Mouse (Mus musculus): Measurements from ENCODE around the gene Xylb. TPM values are rescaled to one million over a fixed set of nuclear protein-coding genes. Genes with fewer than 3 reads are reported as not detected.
"Not testable (repeated sequence)": the region's sequence is repeated elsewhere in the genome, so short reads cannot be mapped to it uniquely, and the experiment has no call there.

Xylb gene
- polyA plus RNA-seq, 1 experiment from 2014 or later: 2.2 TPM

DNA sequence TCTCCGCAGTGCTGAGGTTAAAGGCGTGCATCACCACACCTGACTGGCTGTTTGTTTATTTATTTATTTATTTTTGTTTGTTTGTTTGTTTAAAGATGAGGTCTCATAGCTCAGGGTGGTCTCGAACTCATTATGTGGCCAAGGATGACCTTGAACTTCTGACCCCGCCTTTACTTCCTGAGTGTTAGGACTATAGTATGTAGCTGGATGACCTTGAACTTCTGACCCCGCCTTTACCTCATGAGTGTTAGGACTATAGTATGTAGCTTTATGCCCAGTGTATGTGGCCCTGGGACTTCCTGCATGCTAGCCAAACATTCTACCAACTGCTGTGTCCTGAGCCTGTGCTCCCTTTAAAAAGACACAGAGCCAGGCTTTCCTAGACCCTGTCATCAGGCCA lies 4.2 kb downstream of the Xylb start:
- TF ChIP-seq CTCF (IDR thresholded peaks at IDR 0.05) (no peak), EP300 (IDR thresholded peaks at IDR 0.05) (no peak)
- H3K27ac ChIP-seq (ENCODE audit: low read length): no peak overlapping the region
- no peaks in the 10 kb centered on the region for H3K9me3 ChIP-seq (ENCODE audit: low read length)
- H3K4me2 ChIP-seq (replicated peaks; ENCODE audit: low read depth, low read length): no peak overlapping the region
- H3K4me3 ChIP-seq (ENCODE audit: low read depth, low read length): no peak overlapping the region
- no peaks in the 10 kb centered on the region for H3K27me3 ChIP-seq (replicated peaks; ENCODE audit: insufficient read depth, low read length)
- 89% methylated on average over 5 of the region's 5 CpGs for WGBS
- H3K36me3 ChIP-seq (ENCODE audit: insufficient read depth, low read length): no peaks in the 10 kb centered on the region
- DNase-seq (ENCODE audit: low spot score) (no peak), ATAC-seq (no peak)
- no peaks in the 10 kb centered on the region for H3K4me1 ChIP-seq (ENCODE audit: insufficient read depth, low read depth, low read length)
- H3K9ac ChIP-seq (replicated peaks; ENCODE audit: low read depth): no peak overlapping the region

DNA sequence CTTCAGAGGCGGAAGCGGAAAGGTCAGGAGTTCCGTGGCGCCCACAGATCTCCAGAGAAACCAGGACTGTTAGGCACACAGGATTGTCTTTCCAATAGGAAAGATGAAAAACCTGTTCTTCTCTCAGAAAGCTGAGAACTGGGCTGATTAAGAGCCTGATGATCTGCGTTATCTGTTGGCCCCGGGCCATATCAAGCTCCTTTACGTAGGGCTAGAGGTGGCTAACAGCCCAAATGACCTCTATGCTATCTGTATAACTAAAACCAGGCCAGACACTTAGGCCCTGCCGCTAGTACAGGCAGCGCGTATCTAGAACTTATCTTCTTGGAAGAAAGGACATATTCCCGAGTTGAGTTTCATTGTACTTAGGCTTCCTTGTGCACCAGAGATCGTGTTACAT lies 6.0 kb downstream of the Xylb start:
- Histone ChIP-seq H3K4me1 (ENCODE audit: insufficient read depth, low read depth, low read length) (no peaks in the 10 kb centered on the region), H3K4me2 (replicated peaks; ENCODE audit: low read depth, low read length) (no peak overlapping the region), H3K9me3 (ENCODE audit: low read length) (no peaks in the 10 kb centered on the region), H3K27me3 (replicated peaks; ENCODE audit: insufficient read depth, low read length) (no peaks in the 10 kb centered on the region), H3K27ac (ENCODE audit: low read length) (no peak overlapping the region), H3K4me3 (ENCODE audit: low read depth, low read length) (no peak overlapping the region), H3K36me3 (ENCODE audit: insufficient read depth, low read length) (no peaks in the 10 kb centered on the region), H3K9ac (replicated peaks; ENCODE audit: low read depth) (no peak overlapping the region)
- TF ChIP-seq CTCF (IDR thresholded peaks at IDR 0.05): no peak
- TF ChIP-seq EP300 (IDR thresholded peaks at IDR 0.05): no peak
- ATAC-seq: no peak
- 73% methylated on average over 12 of the region's 12 CpGs for WGBS
- no peak for DNase-seq (ENCODE audit: low spot score)

DNA sequence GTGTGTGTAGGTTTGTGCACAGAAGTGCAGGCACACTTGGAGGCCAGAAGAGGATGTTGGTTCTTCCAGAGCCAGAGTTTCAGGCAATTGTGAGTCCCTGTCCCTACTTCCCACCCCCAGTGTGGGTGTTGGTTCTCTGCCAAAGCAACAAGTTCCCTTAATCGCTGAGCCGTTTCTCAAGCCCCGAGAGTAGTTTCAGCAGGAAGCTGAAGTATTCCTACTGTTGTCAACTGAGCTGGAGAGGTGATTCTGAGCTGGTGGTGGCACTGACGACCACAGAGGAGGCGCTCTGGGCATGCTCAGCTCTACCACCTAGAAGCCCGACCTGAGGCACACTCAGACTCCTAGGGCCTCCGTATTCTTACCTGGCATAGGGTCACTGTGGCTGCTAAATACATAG lies 8.1 kb downstream of the Xylb start, which contains the start of gene Slc22a14:
Gene Slc22a14, minus strand, starts transcription at position 270 of the 400 bp plus-strand sequence.
- Histone ChIP-seq H3K4me3 (ENCODE audit: low read depth, low read length) (no peak within 1 kb of the TSS), H3K4me2 (replicated peaks; ENCODE audit: low read depth, low read length) (no peak within 1 kb of the TSS), H3K9ac (replicated peaks; ENCODE audit: low read depth) (no peak within 1 kb of the TSS), H3K27ac (ENCODE audit: low read length) (no peak within 1 kb of the TSS), H3K4me1 (ENCODE audit: insufficient read depth, low read depth, low read length) (no peaks in the 10 kb centered on the region), H3K27me3 (replicated peaks; ENCODE audit: insufficient read depth, low read length) (no peaks in the 10 kb centered on the region), H3K9me3 (ENCODE audit: low read length) (no peaks in the 10 kb centered on the region), H3K36me3 (ENCODE audit: insufficient read depth, low read length) (no peaks in the 10 kb centered on the region)
- no peak for TF ChIP-seq CTCF (IDR thresholded peaks at IDR 0.05)
- TF ChIP-seq EP300 (IDR thresholded peaks at IDR 0.05): no peak
- WGBS: 39% methylated on average over 7 of the region's 7 CpGs
- ATAC-seq (no peak), DNase-seq (ENCODE audit: low spot score) (peak; percentile 28)

DNA sequence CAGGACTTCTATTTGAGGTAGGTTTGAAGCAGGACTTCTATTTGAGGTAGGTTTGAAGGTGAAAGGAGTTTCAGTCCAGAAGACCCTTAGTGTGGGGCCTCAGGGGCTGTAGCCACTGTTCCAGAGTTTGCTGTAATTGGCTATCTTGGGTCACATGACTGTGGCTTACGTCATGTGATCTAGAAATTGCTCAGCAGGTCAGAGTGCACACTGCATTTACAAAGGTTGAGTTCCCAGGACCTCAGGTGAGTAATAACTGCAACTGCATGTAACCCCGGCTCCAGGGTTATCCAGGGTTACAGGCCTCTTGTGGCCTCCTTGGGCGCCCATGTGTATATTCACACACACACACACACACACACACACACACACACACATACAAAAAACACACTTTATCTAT lies 11.2 kb downstream of the Xylb start:
- TF ChIP-seq EP300 (IDR thresholded peaks at IDR 0.05) (no peak), CTCF (IDR thresholded peaks at IDR 0.05) (no peak)
- Histone ChIP-seq H3K9ac (replicated peaks; ENCODE audit: low read depth) (no peak overlapping the region), H3K4me3 (ENCODE audit: low read depth, low read length) (no peak overlapping the region), H3K9me3 (ENCODE audit: low read length) (no peaks in the 10 kb centered on the region), H3K4me2 (replicated peaks; ENCODE audit: low read depth, low read length) (no peak overlapping the region), H3K27me3 (replicated peaks; ENCODE audit: insufficient read depth, low read length) (no peaks in the 10 kb centered on the region), H3K27ac (ENCODE audit: low read length) (no peak overlapping the region), H3K36me3 (ENCODE audit: insufficient read depth, low read length) (no peaks in the 10 kb centered on the region), H3K4me1 (ENCODE audit: insufficient read depth, low read depth, low read length) (no peaks in the 10 kb centered on the region)
- 94% methylated on average over 3 of the region's 3 CpGs for WGBS
- no peak for ATAC-seq
- no peak for DNase-seq (ENCODE audit: low spot score)

DNA sequence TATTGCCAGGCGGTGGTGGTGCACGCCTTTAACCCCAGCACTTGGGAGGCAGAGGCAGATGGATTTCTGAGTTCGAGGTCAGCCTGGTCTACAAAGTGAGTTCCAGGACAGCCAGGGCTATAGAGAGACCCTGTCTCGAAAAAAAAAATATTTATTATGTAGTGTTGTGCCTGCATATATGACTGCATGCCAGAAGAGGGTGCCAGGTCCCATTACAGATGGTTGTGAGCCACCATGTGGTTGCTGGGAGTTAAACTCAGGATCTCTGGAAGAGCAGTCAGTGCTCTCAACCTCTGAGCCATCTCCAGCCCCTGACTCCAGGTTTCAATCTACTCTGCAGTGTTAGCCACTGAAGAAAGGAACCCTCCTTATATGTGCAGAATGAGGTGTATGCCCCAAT lies 13.6 kb downstream of the Xylb start:
- ATAC-seq; H3K9ac ChIP-seq (replicated peaks; ENCODE audit: low read depth); H3K9me3 ChIP-seq (ENCODE audit: low read length); DNase-seq (ENCODE audit: low spot score); H3K27me3 ChIP-seq (replicated peaks; ENCODE audit: insufficient read depth, low read length); H3K4me3 ChIP-seq (ENCODE audit: low read depth, low read length); H3K4me1 ChIP-seq (ENCODE audit: insufficient read depth, low read depth, low read length); H3K4me2 ChIP-seq (replicated peaks; ENCODE audit: low read depth, low read length); H3K36me3 ChIP-seq (ENCODE audit: insufficient read depth, low read length); H3K27ac ChIP-seq (ENCODE audit: low read length): not testable (repeated sequence)
- peak; percentile 25; the same call in 1 of the 2 replicates for TF ChIP-seq CTCF (IDR thresholded peaks at IDR 0.05)
- WGBS: 86% methylated on average over 4 of the region's 4 CpGs

DNA sequence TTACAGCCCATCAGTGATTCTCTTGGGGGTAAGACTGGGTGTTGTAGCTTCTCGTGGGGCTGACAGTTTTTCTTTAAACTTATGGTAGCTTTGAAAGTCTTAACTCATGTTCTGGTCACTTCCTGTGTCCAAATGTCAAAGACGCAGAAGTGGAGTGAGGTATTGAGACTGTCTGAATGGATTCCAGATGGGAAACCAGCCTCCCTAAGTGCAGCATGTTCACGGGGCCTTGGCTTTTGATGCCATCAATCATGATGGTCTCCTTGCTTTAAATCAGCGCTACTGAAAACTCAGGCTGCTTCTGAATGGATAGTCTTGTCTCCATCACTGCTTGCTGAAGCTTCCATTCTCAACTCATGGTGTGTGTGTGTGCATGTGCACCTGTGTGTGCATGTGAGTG lies 14.1 kb downstream of the Xylb start:
- H3K4me3 ChIP-seq (ENCODE audit: low read depth, low read length): no peak overlapping the region
- TF ChIP-seq EP300 (IDR thresholded peaks at IDR 0.05): no peak
- no peak for TF ChIP-seq CTCF (IDR thresholded peaks at IDR 0.05)
- no peaks in the 10 kb centered on the region for H3K4me1 ChIP-seq (ENCODE audit: insufficient read depth, low read depth, low read length)
- WGBS: 60% methylated on average over 4 of the region's 4 CpGs
- DNase-seq (ENCODE audit: low spot score) (no peak), ATAC-seq (no peak)
- no peak overlapping the region for H3K27ac ChIP-seq (ENCODE audit: low read length)
- H3K27me3 ChIP-seq (replicated peaks; ENCODE audit: insufficient read depth, low read length): no peaks in the 10 kb centered on the region
- H3K9me3 ChIP-seq (ENCODE audit: low read length): no peaks in the 10 kb centered on the region
- H3K36me3 ChIP-seq (ENCODE audit: insufficient read depth, low read length): no peaks in the 10 kb centered on the region
- H3K9ac ChIP-seq (replicated peaks; ENCODE audit: low read depth): no peak overlapping the region
- H3K4me2 ChIP-seq (replicated peaks; ENCODE audit: low read depth, low read length): no peak overlapping the region

DNA sequence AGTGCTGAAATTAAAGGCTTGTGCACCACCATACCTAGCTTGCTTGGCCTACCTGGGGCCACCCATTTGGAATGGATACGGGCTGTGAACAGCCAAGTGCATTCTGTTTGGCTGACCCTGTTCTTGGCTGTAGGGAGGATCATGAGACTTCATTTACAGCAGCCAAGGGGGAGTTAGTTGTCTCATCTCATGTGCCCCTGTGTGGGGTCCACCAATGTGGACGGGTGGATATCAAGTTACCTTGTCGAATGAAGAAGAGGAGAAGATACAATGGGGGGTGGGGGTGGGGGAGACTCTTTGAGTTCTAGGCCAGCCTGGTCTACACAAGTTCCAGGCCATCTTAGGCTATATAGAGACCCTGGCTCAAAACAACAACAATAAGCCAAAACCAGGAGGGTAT lies 17.8 kb downstream of the Xylb start:
- ATAC-seq (no peak), DNase-seq (ENCODE audit: low spot score) (no peak)
- H3K4me3 ChIP-seq (ENCODE audit: low read depth, low read length): no peak overlapping the region
- no peaks in the 10 kb centered on the region for H3K9me3 ChIP-seq (ENCODE audit: low read length)
- no peaks in the 10 kb centered on the region for H3K27me3 ChIP-seq (replicated peaks; ENCODE audit: insufficient read depth, low read length)
- no peak for TF ChIP-seq CTCF (IDR thresholded peaks at IDR 0.05)
- TF ChIP-seq EP300 (IDR thresholded peaks at IDR 0.05): no peak
- no peak overlapping the region for H3K27ac ChIP-seq (ENCODE audit: low read length)
- H3K9ac ChIP-seq (replicated peaks; ENCODE audit: low read depth): no peak overlapping the region
- H3K4me2 ChIP-seq (replicated peaks; ENCODE audit: low read depth, low read length): no peak overlapping the region
- H3K4me1 ChIP-seq (ENCODE audit: insufficient read depth, low read depth, low read length): no peaks in the 10 kb centered on the region
- no peaks in the 10 kb centered on the region for H3K36me3 ChIP-seq (ENCODE audit: insufficient read depth, low read length)
- 71% methylated on average over 3 of the region's 3 CpGs for WGBS

Measured in lung, postnatal 0 days (tissue).